Mouse (Mus musculus) olfactory bulb, adult 2 months (tissue): ENCODE results near the gene Rb1. TPM values are rescaled to one million over a fixed set of nuclear protein-coding genes. Genes with fewer than 3 reads are reported as not detected.

ENCODE experiments used
- H3K27ac ChIP-seq: fragments of 200-500 bp; 2 replicates; pipeline ENCODE4 v1.5.1; 2012; ENCODE audit warnings: low read depth, low read length; ENCODE audit not compliant: insufficient read depth
- H3K4me1 ChIP-seq: fragments of 200-500 bp; 2 replicates; pipeline ENCODE4 v1.6.1; 2012; ENCODE audit warnings: low read length; ENCODE audit not compliant: control insufficient read depth, insufficient read depth
- H3K4me3 ChIP-seq: fragments of 200-500 bp; 2 replicates; pipeline ENCODE4 v1.5.1; 2012; ENCODE audit warnings: mild to moderate bottlenecking, low read depth, low read length, moderate library complexity; ENCODE audit not compliant: insufficient read depth
- CTCF ChIP-seq: fragments of 200-500 bp; IDR thresholded peaks from 2 replicates; pipeline ENCODE4 v1.5.1; 2012; ENCODE audit warnings: low read depth, mild to moderate bottlenecking, low read length, moderate library complexity; ENCODE audit not compliant: insufficient read depth
- POLR2A ChIP-seq: fragments of 200-500 bp; IDR thresholded peaks from 2 replicates; pipeline ENCODE4 v1.6.1; 2012; ENCODE audit warnings: mild to moderate bottlenecking, low read depth, low read length, moderate library complexity; ENCODE audit not compliant: insufficient read depth
- WGBS: fragments of 180-500 bp; shearing (Covaris S2); methylation state at CpG from one replicate; pipeline ENCODE4 v1.1.7; 2018; 5-methylcytosine and 5-hydroxymethylcytosine counted together
- polyA plus RNA-seq: library from polyadenylated mRNA; stranded (reverse); fragments of >200 nt; gene quantifications from 2 replicates; pipeline ENCODE4 v1.2.4, GENCODE M21; 2012; ENCODE audit warnings: low replicate concordance; ENCODE audit not compliant: missing spikeins, insufficient read depth, insufficient read length

The Rb1 gene
- polyA plus RNA-seq, 1 experiment, result 65.2 TPM

DNA sequence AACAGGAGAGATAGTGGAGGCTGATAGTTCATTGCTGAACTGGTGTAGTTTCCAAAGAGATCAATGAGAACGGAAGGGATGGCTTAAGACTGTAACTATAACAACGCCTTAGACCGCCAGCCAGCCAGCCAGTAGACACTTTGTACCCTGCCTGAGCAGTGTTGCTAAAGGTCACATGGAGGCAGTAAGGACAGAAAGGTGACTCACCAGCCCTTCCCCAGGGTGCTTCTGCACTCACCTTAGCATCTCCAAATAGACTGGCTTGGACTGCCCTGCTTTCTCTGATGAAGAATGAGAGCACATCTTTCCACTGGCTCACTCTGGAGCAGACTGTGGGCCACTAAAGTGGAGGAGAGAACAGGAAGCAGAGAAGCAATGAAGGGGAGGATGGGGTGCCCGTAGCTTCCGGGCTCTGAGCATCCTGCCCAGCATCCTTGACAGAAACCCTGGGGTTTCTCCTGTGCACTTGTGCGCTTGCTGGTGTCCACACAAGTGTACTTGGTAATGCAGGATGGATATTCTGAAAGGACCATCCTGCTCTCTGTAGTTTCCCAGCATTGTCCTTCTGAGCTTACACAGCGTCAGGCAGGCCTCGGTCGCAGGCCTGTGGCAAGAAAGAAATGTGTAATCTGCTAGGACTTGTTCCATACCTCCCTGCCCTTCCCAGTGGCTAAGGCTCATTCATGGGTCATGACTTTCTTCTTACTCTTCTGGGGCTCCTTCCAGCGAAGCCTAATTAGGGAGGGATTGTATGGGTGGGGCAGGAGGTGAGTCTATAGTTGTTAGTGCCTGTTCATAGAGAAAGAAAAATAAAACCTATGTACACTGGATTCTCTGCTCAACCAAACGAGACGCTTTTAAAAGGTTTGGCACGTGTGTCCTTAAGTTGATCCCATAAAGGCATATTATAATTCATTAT is 155.4 kb downstream of the Rb1 start:
- TF ChIP-seq POLR2A, result no peak
- 91% methylated on average over 13 of the region's 13 CpGs for WGBS
- Histone ChIP-seq H3K27ac (no peak overlapping the region), H3K4me3 (no peak overlapping the region), H3K4me1 (peaks cover 9% of the 10 kb centered on the region)

DNA sequence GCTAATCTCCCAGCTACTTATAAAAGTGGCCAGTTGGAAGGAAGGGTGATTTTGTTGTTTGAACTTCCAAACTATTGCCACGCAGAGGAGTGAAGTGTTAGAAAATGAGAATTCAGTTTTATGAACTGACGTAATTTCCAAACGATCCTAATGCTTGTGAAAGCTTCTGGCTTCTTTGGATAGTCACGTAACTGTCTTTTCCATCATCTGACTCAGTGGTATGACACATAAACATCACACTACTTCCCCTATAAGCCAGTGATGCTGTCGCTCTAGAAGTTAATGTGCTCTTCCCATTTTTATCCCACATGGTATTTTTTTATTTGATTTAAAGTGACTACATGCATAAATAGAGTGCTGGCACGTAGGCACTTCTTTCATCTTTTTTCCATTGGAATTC is 157.0 kb downstream of the Rb1 start:
- Histone ChIP-seq H3K27ac (no peak overlapping the region), H3K4me3 (no peak overlapping the region), H3K4me1 (peaks cover 4% of the 10 kb centered on the region; the same call in 1 of the 2 replicates)
- TF ChIP-seq CTCF (no peak), POLR2A (no peak)
- WGBS, result 95% methylated on average over 6 of the region's 6 CpGs

DNA sequence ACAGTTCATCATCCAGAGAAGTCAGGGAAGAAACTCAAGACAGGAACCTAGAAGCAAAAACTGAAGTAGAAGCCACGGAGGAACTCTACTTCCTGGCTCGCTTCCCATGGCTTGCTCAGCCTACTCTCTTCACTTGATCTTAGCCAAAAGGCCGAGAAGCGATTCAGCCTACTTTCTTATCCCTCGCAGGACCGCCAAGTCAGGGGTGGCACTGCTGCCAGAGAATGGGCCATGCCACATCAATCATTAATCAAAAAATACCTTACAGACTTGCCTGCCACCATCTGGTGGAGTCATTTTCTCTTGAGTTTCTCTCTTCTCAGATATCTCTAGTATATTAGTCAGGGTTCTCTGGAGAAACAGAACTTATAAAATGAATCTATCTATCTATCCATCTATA is 160.5 kb downstream of the Rb1 start:
- 89% methylated on average over 6 of the region's 6 CpGs for WGBS
- TF ChIP-seq POLR2A (no peak), CTCF (no peak)
- H3K4me1 ChIP-seq, result peaks cover 9% of the 10 kb centered on the region
- no peak overlapping the region for H3K27ac ChIP-seq
- H3K4me3 ChIP-seq, result no peak overlapping the region

DNA sequence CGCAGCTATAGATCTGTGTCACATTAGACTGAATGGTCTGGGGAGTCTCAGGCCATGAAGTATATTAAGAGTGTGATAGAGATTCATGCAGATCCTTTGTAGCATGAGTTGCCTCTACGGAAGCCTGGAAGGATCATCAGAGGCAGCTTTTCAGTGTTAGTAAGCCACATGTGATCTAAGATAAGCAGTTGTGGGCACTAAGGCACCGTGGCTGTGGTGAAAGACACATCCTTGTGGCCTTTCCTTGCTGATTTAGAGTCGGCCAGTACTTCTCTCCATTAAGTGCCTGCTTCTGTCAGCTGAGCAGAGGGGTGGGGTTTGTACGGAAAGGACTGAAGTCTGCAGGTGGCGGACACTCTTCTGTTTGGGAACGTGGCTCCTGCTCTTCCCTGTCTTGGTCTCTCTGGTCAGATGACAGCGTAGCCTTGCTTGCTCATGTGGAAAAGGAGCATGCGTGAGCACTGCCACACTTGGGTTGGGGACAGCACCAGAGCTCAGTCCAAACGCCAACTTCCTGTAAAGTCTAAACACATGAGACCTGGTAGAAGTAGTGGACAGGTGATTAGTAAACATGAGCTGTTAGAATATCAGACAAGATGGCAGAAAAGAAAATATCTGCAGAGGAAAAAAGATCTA is 162.1 kb downstream of the Rb1 start:
- no peak for TF ChIP-seq POLR2A
- TF ChIP-seq CTCF, result no peak
- 98% methylated on average over 10 of the region's 10 CpGs for WGBS
- no peak overlapping the region for H3K4me3 ChIP-seq
- peaks cover 6% of the 10 kb centered on the region for H3K4me1 ChIP-seq
- no peak overlapping the region for H3K27ac ChIP-seq

GRCm38 (mm10) chr14:73162192-73162800 is 163.3 kb downstream of the Rb1 start:
- no peak overlapping the region for H3K27ac ChIP-seq
- no peak for TF ChIP-seq POLR2A
- TF ChIP-seq CTCF, result no peak
- no peak overlapping the region for H3K4me3 ChIP-seq
- WGBS, result 77% methylated on average over 13 of the region's 13 CpGs
- H3K4me1 ChIP-seq, result peaks cover 6% of the 10 kb centered on the region

DNA sequence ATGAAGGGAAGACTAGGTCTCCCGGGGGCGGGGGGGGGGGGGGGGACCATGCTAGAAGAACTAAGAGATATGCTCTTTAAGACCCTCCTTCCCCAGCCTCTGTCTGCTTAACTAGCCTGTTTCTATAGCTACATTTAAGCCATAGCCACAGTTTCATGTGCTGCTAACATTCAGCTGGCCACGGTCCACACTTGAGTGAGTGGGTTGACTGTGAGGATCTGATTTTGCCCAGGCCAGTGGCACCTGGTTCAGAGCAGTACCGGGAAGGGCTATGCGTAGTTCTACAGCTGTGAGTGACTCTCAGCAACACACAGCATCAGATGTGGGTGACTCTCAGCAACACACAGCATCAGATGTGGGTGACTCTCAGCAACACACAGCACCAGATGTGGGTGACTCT is 164.3 kb downstream of the Rb1 start:
- 82% methylated on average over 5 of the region's 5 CpGs for WGBS
- H3K27ac ChIP-seq, result no peak overlapping the region
- no peak for TF ChIP-seq CTCF
- TF ChIP-seq POLR2A, result no peak
- peaks cover 6% of the 10 kb centered on the region for H3K4me1 ChIP-seq
- H3K4me3 ChIP-seq, result no peak overlapping the region

- H3K4me3 ChIP-seq, result no peak overlapping the region
- peaks cover 6% of the 10 kb centered on the region for H3K4me1 ChIP-seq
- WGBS, result 85% methylated on average over 3 of the region's 3 CpGs
- H3K27ac ChIP-seq, result no peak overlapping the region
- no peak for TF ChIP-seq POLR2A
- no peak for TF ChIP-seq CTCF
Observed at GRCm38 (mm10) chr14:73148125-73148524, 177.5 kb downstream of the Rb1 start.

- peaks cover 6% of the 10 kb centered on the region for H3K4me1 ChIP-seq
- TF ChIP-seq CTCF (no peak), POLR2A (no peak)
- WGBS, result 55% methylated on average over 3 of the region's 3 CpGs
- no peak overlapping the region for H3K4me3 ChIP-seq
- H3K27ac ChIP-seq, result no peak overlapping the region
Observed at GRCm38 (mm10) chr14:73146721-73147120, 178.9 kb downstream of the Rb1 start.

- Histone ChIP-seq H3K27ac (no peak overlapping the region), H3K4me1 (peaks cover 6% of the 10 kb centered on the region), H3K4me3 (no peak overlapping the region)
- TF ChIP-seq CTCF, result no peak
- TF ChIP-seq POLR2A, result no peak
- WGBS, result 96% methylated on average over 4 of the region's 4 CpGs
Observed at GRCm38 (mm10) chr14:73145531-73145930, 180.1 kb downstream of the Rb1 start.
